Mouse (Mus musculus): ENCODE measurements at regions not wholly inside any gene's neighbourhood (a gene's known extent, or its start where the extent isn't known, plus 50 kb on each side); places are given as distances from the start of the nearest gene placed in this dataset.

DNA sequence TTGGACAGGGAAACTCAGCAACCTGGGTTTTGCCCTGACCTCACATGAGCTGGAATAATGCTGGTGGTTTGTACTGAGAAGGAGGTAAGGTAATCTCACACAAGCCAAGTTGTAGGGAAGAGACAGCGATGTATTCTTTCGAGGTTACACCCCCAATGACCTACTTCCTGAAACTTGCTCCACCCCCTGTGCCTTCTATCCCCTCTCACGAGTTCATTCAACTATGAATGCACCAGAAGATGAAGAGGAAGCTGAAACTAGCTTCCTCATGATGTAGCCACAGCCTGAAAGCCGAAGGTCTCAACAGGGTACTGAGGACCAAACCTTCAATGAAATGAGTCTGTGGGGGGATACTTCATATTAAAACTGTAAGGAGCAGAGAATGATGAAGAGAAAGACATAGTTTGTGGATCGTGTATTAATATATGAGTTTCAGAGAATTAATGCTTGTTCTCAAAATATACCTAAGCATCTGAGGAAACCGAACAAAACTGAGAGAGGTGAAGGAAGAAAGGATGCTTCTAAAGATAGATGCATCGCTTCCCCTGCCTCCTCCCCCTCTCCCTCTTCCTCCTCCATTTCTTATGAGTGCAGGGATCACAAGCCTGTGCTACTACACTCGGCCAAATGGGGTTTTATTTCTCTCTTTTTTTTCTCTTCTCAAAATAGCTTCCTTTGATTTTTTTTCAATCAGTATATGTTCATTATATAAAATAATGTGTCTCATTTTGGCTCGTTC, 543.5 kb upstream of the Nrp1 start:
- TF ChIP-seq HCFC1 (IDR thresholded peaks at IDR 0.05; ENCODE audit: borderline replicate concordance, insufficient read depth, low read length) (no peak), MAFK (IDR thresholded peaks at IDR 0.05; ENCODE audit: insufficient read depth, low read depth, low read length) (no peak)

Measured in ES-E14 (cell line).